Mouse (Mus musculus): ENCODE measurements at regions not wholly inside any gene's neighbourhood (a gene's known extent, or its start where the extent isn't known, plus 50 kb on each side); places are given as distances from the start of the nearest gene placed in this dataset.

DNA sequence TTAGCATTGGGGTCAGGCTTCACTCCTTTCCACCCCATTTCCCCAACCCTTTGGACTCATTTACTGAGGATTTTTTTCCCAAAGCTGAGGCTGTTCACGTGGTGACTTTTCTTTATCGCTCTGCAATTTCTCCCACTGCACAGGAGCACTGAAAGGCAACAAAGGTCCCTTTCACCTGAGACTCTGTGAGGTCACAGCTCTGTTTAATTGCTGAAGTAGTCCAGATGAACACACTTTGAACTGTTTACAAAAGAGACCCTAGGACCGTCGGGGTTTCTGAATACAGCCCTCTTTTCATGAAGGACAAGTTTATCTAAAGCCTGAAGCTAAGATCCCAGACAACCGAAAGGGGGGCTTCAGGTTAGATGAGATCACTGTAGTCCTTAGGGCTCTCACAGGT is 293.6 kb downstream of the Stim2 start:
- H3K4me1 ChIP-seq (replicated peaks; ENCODE audit: control insufficient read depth, insufficient read depth) = no peaks in the 10 kb centered on the region
- no peaks in the 10 kb centered on the region for H3K36me3 ChIP-seq (ENCODE audit: control insufficient read depth, insufficient read depth, low read length)
- DNase-seq (ENCODE audit: low spot score) (no peak), ATAC-seq (ENCODE audit: low FRiP score, low TSS enrichment) (no peak)
- 27% methylated on average over 5 of the region's 5 CpGs for WGBS
- TF ChIP-seq EP300 (optimal IDR thresholded peaks at IDR 0.05) = no peak
- no peak for TF ChIP-seq CTCF (IDR thresholded peaks at IDR 0.05; ENCODE audit: low read depth)
- no peak overlapping the region for H3K9ac ChIP-seq (ENCODE audit: low read length)
- H3K4me2 ChIP-seq (replicated peaks; ENCODE audit: low read depth) = no peak overlapping the region
- no peak overlapping the region for H3K27ac ChIP-seq (replicated peaks)
- no peaks in the 10 kb centered on the region for H3K27me3 ChIP-seq (ENCODE audit: control insufficient read depth, insufficient read depth, low read length)
- no peak overlapping the region for H3K4me3 ChIP-seq (ENCODE audit: low read depth, low read length)
- no peaks in the 10 kb centered on the region for H3K9me3 ChIP-seq (ENCODE audit: control insufficient read depth, low read length)

DNA sequence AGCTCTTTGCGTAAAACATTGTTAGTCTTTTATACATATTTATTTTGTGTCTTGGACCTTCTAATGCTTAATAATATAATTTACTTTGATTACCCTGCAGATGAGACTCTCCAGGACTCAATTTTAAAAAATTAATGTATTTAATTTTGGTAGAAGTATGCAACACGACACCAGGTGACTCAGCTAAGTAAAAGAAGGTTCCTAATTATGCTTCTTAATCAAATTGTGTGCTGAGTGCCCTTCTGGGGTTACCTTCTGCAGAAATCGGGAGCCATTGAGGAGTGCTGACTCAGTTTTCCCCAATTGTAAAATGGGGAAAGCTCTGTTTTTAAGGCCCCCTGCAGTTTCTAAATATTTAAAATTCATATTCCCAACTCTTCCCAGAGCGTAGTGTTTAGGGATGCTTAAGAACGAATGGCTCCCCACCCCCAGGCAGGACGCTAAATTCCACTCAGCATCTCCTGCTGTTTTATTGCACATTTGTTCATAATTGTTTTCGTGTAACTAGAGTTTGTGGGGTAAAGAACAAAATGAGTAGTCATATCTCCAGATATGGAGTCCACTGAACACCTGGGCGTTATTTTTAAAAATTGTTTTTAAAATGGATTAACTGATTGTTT is 315.5 kb downstream of the Stim2 start:
- WGBS = 82% methylated on average over 8 of the region's 8 CpGs
- TF ChIP-seq EP300 (optimal IDR thresholded peaks at IDR 0.05) (no peak), CTCF (IDR thresholded peaks at IDR 0.05; ENCODE audit: low read depth) (no peak)

DNA sequence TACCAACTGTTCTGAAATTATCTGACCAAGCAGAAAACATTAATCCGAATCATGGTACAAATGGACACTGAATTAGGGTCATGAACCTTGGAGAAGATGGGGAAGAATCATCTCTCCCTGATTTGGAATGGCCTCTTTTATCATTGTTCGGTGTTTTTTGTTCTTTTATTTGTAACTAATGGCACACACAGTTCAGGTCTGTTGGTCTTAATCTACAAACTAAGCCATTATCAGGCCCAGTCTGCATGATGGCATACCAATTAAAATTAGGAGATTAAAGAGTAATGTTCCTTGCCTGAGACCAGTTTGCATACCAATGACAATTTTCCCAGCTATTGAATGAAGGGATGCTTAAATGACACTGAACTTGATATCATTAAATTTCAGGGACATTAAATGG is 332.1 kb downstream of the Stim2 start:
- no peaks in the 10 kb centered on the region for H3K27me3 ChIP-seq (ENCODE audit: control insufficient read depth, insufficient read depth, low read length)
- no peak for TF ChIP-seq EP300 (optimal IDR thresholded peaks at IDR 0.05)
- no peak for TF ChIP-seq CTCF (IDR thresholded peaks at IDR 0.05; ENCODE audit: low read depth)
- WGBS = 85% methylated on average over 2 of the region's 2 CpGs
- no peak overlapping the region for H3K9ac ChIP-seq (ENCODE audit: low read length)
- ATAC-seq (ENCODE audit: low FRiP score, low TSS enrichment) = no peak
- no peak overlapping the region for H3K27ac ChIP-seq (replicated peaks)
- H3K36me3 ChIP-seq (ENCODE audit: control insufficient read depth, insufficient read depth, low read length) = no peaks in the 10 kb centered on the region
- no peak overlapping the region for H3K4me3 ChIP-seq (ENCODE audit: low read depth, low read length)
- H3K9me3 ChIP-seq (ENCODE audit: control insufficient read depth, low read length) = no peaks in the 10 kb centered on the region
- DNase-seq (ENCODE audit: low spot score) = no peak
- no peaks in the 10 kb centered on the region for H3K4me1 ChIP-seq (replicated peaks; ENCODE audit: control insufficient read depth, insufficient read depth)
- H3K4me2 ChIP-seq (replicated peaks; ENCODE audit: low read depth) = no peak overlapping the region

More for the DNA sequence above, 315.5 kb downstream of the Stim2 start:
- Histone ChIP-seq H3K27me3 (ENCODE audit: control insufficient read depth, insufficient read depth, low read length) (no peaks in the 10 kb centered on the region), H3K9me3 (ENCODE audit: control insufficient read depth, low read length) (no peaks in the 10 kb centered on the region), H3K4me1 (replicated peaks; ENCODE audit: control insufficient read depth, insufficient read depth) (no peaks in the 10 kb centered on the region), H3K27ac (replicated peaks) (no peak overlapping the region), H3K9ac (ENCODE audit: low read length) (no peak overlapping the region), H3K4me2 (replicated peaks; ENCODE audit: low read depth) (no peak overlapping the region), H3K36me3 (ENCODE audit: control insufficient read depth, insufficient read depth, low read length) (no peaks in the 10 kb centered on the region), H3K4me3 (ENCODE audit: low read depth, low read length) (no peak overlapping the region)
- DNase-seq (ENCODE audit: low spot score) = no peak
- ATAC-seq (ENCODE audit: low FRiP score, low TSS enrichment) = no peak

DNA sequence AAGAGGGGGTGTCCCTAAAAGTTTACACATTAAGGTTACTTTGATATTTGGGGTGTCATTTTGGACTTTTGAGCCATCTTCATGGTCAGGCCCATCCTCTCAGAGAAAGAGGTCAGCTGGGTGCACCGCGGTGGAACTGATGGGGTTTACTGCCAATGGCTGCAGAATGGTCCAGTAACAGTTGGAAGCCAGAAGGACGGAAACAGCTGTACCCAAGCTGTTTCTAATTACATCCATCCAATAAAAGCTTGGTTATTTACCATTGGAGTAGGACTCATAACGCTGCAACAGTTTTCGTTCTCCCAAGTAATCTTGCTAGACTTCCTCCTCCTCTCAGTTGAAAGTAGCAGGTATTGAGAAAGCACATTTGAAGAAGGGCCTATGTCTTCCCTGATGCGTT is 344.7 kb downstream of the Stim2 start:
- no peaks in the 10 kb centered on the region for H3K36me3 ChIP-seq (ENCODE audit: control insufficient read depth, insufficient read depth, low read length)
- no peaks in the 10 kb centered on the region for H3K4me1 ChIP-seq (replicated peaks; ENCODE audit: control insufficient read depth, insufficient read depth)
- no peaks in the 10 kb centered on the region for H3K27me3 ChIP-seq (ENCODE audit: control insufficient read depth, insufficient read depth, low read length)
- DNase-seq (ENCODE audit: low spot score) (no peak), ATAC-seq (ENCODE audit: low FRiP score, low TSS enrichment) (no peak)
- no peak overlapping the region for H3K27ac ChIP-seq (replicated peaks)
- no peak overlapping the region for H3K4me2 ChIP-seq (replicated peaks; ENCODE audit: low read depth)
- H3K9ac ChIP-seq (ENCODE audit: low read length) = no peak overlapping the region
- H3K4me3 ChIP-seq (ENCODE audit: low read depth, low read length) = no peak overlapping the region
- WGBS = 78% methylated on average over 6 of the region's 6 CpGs
- H3K9me3 ChIP-seq (ENCODE audit: control insufficient read depth, low read length) = no peaks in the 10 kb centered on the region
- TF ChIP-seq CTCF (IDR thresholded peaks at IDR 0.05; ENCODE audit: low read depth) = no peak

DNA sequence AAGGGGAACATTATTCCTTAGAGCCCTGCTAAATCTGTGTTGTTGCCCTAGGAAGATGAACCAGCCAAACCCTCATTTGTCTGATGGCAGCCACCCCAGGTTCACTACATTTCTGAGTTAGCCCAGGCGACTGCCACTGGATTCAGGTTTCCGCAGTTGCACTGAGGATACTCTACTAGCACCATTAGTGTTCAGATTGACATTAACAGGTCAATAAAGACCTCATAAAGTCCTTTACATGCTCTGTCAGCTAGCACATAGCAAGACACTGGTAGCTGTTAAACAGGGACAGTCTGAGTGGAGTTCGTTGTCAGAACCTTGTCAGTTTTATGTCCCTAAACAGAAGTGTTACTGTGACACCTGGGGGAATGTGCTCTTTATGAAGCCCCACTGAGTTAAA is 345.1 kb downstream of the Stim2 start:
- no peaks in the 10 kb centered on the region for H3K36me3 ChIP-seq (ENCODE audit: control insufficient read depth, insufficient read depth, low read length)

DNA sequence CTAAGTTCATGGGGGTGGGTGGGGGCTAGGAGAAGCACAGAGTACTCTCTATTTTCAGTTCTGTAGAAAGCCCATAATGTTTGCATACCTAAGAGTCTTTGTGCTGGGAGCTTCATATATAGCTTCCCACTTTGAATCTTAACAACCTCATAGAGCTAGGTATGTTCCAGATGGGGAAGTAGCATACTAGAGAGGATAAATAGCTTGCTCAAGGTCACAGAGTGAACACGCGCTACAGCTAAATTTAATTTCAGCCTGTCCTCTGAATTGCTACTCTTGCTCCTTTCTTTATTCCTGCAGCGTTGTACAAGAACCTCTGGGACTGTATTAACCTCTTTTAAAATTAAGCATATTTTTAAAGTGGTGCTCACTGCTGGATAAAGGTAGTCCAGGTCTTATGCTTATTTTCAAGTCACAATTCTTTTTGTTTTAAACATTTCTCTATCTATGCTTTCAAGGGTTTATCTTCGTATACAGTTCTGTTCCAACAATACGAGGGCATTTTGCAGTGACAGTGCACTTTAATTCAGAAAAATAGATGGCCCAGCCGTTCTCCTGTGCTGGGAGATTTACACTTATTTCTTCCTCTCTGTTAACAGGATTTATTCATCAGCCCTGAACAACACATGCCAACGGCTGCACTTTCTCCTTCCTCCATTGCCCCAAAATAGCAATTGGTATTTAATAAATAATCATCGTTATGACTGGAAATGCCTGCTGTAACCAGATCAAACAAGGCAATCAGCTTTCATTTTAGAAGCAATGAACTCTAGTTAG is 350.7 kb downstream of the Stim2 start:
- H3K27ac ChIP-seq (replicated peaks) = no peak overlapping the region
- no peaks in the 10 kb centered on the region for H3K4me1 ChIP-seq (replicated peaks; ENCODE audit: control insufficient read depth, insufficient read depth)
- no peak overlapping the region for H3K4me2 ChIP-seq (replicated peaks; ENCODE audit: low read depth)
- H3K27me3 ChIP-seq (ENCODE audit: control insufficient read depth, insufficient read depth, low read length) = no peaks in the 10 kb centered on the region
- no peak for ATAC-seq (ENCODE audit: low FRiP score, low TSS enrichment)
- no peak for DNase-seq (ENCODE audit: low spot score)
- no peak overlapping the region for H3K4me3 ChIP-seq (ENCODE audit: low read depth, low read length)
- TF ChIP-seq EP300 (optimal IDR thresholded peaks at IDR 0.05) = no peak
- no peak for TF ChIP-seq CTCF (IDR thresholded peaks at IDR 0.05; ENCODE audit: low read depth)
- 60% methylated on average over 8 of the region's 8 CpGs for WGBS
- H3K9ac ChIP-seq (ENCODE audit: low read length) = no peak overlapping the region
- no peaks in the 10 kb centered on the region for H3K9me3 ChIP-seq (ENCODE audit: control insufficient read depth, low read length)
- H3K36me3 ChIP-seq (ENCODE audit: control insufficient read depth, insufficient read depth, low read length) = no peaks in the 10 kb centered on the region

More for the DNA sequence above, 345.1 kb downstream of the Stim2 start:
- Histone ChIP-seq H3K9ac (ENCODE audit: low read length) (no peak overlapping the region), H3K4me3 (ENCODE audit: low read depth, low read length) (no peak overlapping the region), H3K27me3 (ENCODE audit: control insufficient read depth, insufficient read depth, low read length) (no peaks in the 10 kb centered on the region), H3K9me3 (ENCODE audit: control insufficient read depth, low read length) (no peaks in the 10 kb centered on the region), H3K27ac (replicated peaks) (no peak overlapping the region), H3K4me2 (replicated peaks; ENCODE audit: low read depth) (no peak overlapping the region), H3K4me1 (replicated peaks; ENCODE audit: control insufficient read depth, insufficient read depth) (no peaks in the 10 kb centered on the region)
- 82% methylated on average over 3 of the region's 3 CpGs for WGBS
- TF ChIP-seq EP300 (optimal IDR thresholded peaks at IDR 0.05) = no peak
- no peak for TF ChIP-seq CTCF (IDR thresholded peaks at IDR 0.05; ENCODE audit: low read depth)
- no peak for ATAC-seq (ENCODE audit: low FRiP score, low TSS enrichment)
- no peak for DNase-seq (ENCODE audit: low spot score)
